Mouse (Mus musculus) adrenal gland, postnatal 10 days (tissue): ENCODE measurements around the gene Hist1h4i. TPM values are rescaled to one million over a fixed set of nuclear protein-coding genes. Genes with fewer than 3 reads are reported as not detected.
"Not testable (repeated sequence)": the region's sequence is repeated elsewhere in the genome, so short reads cannot be mapped to it uniquely, and the experiment has no call there.

ENCODE experiments used
- DNase-seq: peaks from one replicate; pipeline ENCODE4 v3.0.0; 2021; ENCODE audit warnings: mixed read lengths
- long read RNA-seq, 2 experiments: library from polyadenylated mRNA; stranded (forward); transcript quantifications; one replicate each; pipeline ENCODE4 v2.0.0; 2021
- total RNA-seq, 2 experiments: library from RNA; stranded (reverse); gene quantifications; 2 replicates each; pipeline ENCODE4 v1.2.3; 2021

Gene Hist1h4i
- total RNA-seq, result 100 to 1,000 TPM; 136 to 154 TPM
- long read RNA-seq, experiment 1, partial matches to known transcripts, result 0 of 1 reads
- long read RNA-seq, experiment 1, other reads (novel, unspliced or antisense), result 0 of 1 reads
- long read RNA-seq, experiment 2, partial matches to known transcripts, result 0 of 4 reads
- long read RNA-seq, experiment 2, other reads (novel, unspliced or antisense), result 0 of 4 reads

DNA sequence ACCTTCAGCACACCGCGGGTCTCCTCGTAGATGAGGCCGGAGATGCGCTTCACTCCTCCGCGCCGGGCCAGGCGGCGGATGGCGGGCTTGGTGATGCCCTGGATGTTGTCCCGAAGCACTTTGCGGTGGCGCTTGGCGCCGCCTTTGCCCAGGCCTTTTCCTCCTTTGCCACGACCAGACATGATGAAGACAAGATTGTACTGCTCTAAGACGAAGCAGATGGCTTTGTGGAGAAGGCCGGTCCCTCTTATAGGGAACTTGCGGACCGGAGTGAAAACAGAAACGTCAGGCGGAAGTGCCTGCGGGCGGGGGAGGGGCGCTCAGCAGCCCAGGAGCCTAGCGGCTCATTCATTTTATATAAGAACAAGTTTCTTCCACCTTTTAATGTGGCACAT lies at the start of gene Hist1h4i:
Hist1h4i (minus strand) TSS at position 221 of the 395 bp plus-strand sequence.
- peak; percentile 98 for DNase-seq

DNA sequence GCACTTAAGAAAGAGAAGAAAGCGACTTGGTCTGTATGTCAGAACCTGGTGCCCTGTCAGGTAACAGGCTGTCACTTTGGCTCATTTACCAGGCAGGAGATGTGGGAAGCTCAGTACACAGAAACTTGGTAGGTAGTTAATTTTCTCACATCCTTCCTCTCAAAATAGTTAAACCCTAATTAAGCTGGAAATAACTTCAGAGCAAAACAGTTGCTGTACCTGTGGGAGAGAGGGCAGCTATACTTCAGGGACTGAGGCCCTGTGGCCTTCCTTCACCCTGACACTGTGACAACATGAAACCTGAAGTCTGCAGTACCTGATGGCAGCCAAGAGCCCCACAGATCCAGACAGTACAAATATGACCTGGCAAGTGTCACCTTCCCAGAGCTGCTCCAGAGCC lies 43.0 kb upstream of the Hist1h4i start, which contains the start of gene Vmn1r188:
Vmn1r188 (plus strand) TSS at position 301 of the 400 bp plus-strand sequence.
- not testable (repeated sequence) for DNase-seq

DNA sequence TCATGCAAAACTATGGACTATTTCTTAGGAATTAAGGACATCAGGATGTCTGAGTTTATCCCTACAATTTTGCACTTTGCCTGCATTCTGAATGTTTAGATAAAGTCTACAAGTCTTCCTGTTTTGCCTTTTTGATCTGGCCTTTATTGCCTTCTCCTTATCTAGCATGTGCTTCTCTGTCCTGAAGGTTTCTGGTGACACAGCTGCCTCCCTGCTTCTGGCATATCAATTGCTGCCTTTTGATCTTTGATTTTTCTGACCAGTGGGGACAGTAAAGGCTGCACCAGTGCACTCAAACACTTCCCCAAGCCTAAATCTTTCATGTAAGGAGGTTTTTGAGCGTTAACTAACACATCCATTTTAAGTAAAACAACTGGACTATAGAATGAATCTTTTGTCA lies 22.3 kb upstream of the Hist1h4i start:
- no peak for DNase-seq

DNA sequence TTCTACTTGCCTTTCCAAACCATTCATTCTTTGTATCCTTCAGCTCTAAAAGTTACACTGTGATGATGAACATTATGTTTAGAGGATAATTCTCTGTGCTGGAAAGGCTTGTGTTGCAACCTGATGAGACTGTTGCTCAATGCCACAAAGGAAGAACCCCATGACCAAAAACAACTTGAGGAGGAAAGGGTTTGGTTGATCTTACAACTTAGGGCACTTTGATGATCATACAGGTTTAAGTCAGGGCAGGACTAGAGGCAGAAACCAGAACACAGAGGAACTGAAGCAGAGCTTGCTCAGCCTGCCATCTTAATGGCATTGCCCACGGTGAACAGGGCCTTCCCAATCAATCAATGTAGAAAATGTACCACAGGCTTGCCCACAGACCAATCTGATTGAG lies 20.3 kb upstream of the Hist1h4i start:
- no peak for DNase-seq

DNA sequence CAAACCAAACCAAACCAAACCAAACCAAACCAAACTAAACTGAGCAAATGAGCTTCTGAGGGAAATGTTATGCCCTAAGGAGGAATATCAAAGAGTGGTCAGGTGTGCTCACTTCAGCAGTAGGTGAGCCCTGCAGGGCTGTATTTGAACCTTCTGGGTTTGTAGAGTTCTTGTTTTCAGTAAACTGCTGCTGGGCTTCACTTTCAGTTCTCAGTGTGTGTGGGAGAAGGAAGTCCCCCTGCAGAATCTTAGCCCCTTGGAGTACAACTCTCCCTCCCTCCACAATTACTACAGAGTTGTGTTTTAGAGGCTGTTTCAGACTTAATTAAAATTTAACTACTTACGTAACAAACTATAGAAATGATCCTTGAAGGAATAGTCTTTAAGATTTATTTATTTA lies 12.6 kb upstream of the Hist1h4i start:
- DNase-seq, result no peak

DNA sequence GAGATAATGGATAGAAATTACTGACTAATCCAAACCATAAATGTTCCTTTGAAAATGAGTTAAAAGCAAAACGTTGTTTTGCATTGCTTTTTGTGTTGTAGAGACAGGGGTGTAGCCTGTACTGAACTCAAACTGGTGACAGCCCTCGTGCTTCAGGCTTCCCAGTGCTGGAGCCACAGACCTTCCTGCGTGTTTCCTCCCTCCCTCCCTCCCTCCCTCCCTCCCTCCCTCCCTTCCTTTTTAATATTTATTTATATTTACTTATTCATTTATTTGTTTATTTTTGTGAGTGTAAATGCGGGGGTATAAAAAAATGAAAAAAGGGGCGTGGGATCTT lies 10.3 kb upstream of the Hist1h4i start:
- no peak for DNase-seq

DNA sequence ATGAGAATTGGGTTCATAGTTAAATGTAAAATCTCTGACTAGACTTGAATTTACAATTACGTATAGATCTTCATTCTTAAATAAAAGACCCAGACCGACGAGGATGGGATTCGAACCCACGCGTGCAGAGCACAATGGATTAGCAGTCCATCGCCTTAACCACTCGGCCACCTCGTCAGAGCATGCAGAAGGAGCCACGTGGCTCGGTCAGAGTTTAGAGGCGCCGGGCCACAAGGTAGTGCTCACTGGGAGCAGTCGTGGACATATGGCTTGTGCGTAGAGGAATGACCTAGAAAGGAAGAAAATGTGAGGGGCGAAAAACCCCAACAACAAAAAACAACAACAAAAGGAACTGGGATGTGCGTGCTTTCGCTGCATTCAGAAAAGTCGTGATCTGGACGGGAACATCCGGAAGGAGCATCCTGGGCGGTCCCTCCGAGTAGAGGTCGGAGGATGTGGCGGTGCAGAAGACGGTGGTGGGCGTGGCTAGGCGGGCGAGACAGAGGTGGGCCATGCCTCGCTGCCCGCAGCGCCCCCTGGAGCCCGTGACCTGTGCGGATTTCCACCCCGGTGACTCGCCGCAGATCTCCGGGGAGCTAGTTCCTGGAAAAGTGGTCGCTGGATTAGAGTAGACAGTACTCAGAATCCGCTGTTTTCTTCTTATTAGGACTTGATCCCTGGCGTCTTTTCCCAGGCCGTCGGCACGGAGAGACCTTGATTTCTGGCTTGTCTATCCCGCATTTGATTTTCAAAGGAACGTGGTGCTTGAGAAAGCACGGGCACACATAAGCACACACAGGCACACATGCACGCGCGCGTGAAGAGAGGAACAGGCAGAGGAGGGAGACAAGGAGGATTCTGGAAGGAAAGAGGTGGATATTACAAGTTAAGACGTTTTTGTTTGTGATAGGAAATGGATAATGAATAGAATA lies 9.7 kb upstream of the Hist1h4i start:
- DNase-seq, result peak; percentile 94

DNA sequence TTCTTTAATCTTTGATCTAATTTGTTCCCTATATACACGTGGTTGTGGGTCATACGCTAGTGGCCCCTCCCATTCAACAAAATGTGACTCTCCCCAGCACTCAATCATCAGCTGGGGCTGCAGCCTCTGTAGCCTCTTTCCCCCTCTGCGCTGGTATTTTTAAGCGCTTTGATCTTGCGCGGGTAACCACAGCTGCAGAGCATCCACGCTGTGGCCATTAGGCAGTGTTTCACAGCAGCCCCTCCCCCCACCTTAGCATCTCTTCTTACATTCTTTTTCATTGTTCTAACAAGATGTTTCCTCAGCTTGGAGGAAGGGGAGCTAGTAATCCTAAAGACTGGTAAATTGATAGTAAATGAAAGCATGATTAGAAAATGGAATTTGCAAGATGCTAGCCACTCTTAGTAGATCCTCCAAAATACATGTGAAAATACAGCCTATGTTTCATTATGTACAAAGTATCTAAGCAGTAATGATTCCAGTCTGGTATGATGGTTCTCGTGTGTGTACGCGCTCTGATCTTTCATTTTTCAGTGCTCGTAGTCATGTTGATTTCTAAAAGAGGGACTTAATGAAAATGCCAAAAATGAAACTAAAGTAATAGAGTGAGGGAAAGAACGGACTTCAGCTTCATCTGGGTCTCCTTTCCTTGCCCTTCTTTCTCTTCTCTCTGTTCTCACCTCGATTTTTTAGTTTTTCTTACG lies 8.7 kb upstream of the Hist1h4i start:
- peak; percentile 50 for DNase-seq

DNA sequence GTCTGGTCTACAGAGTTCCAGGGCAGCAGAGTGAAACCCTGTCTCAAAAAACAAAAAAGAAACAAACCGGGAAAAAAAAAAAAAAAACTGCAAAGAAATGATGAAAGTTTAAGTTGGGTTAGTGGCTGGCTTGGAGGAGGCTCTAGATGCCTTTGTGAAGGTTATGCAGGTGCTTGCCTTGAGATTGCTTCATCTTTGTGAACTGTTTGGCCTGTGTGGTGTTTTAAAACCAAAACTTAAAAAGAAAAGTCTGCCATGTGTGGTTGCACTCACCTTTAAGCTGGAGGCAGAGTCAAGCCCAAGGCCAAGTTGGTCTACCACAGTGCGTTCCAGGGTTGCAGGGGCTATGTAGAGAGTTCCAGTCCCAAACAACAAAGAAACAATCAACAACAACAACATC lies 7.9 kb upstream of the Hist1h4i start:
- no peak for DNase-seq

DNA sequence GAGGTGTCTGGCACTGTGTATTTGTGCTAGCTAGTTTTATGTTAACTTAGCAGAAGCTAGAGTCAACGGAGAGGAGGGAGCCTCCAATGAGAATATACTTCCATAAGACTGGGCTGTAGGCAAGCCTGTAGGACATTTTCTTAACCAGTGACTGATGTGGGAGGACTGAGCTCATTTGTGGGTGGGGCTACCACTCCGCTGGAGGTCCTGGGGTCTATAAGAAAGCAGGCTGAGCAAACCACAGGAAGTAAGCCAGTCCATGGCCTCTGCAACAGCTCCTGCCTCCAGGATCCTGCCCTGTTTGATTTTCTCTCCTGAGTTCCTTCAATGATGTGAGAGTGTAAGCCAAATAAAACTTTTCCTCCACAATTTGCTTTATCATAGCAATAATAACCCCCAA lies 4.1 kb upstream of the Hist1h4i start:
- no peak for DNase-seq

DNA sequence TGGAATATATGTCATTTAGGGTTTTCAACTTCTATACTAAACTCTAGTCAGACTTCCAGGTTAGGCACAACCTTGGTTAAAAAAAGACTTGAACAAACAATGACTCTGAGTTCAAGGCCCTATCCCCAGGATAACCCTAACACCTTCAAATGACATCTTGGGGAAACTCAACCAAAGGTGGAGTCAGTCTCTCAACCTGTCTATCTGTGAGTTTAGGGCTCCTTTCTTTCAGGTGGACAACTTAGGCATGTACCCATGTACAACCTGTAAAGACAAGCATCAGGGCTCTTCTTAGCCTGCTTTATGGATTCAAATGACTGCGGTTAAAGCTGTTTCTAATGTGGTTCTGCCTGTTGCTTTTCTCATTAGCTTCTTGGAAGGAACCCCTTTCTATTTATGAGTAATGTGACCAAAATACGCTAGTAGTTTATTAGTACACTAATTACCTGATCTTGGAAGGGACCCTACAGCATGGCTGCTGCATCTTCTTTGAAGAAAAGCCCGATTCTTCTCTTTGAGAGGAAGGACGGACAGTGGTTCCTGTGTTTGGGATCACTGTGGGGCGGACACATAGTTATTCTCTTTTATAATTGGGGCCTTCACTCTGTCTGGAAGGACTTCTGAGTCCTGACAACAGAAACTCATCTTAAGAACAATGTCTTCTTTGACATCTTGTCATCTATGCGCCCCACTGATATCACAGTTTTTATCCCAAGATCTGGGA lies 3.4 kb upstream of the Hist1h4i start:
- no peak for DNase-seq

DNA sequence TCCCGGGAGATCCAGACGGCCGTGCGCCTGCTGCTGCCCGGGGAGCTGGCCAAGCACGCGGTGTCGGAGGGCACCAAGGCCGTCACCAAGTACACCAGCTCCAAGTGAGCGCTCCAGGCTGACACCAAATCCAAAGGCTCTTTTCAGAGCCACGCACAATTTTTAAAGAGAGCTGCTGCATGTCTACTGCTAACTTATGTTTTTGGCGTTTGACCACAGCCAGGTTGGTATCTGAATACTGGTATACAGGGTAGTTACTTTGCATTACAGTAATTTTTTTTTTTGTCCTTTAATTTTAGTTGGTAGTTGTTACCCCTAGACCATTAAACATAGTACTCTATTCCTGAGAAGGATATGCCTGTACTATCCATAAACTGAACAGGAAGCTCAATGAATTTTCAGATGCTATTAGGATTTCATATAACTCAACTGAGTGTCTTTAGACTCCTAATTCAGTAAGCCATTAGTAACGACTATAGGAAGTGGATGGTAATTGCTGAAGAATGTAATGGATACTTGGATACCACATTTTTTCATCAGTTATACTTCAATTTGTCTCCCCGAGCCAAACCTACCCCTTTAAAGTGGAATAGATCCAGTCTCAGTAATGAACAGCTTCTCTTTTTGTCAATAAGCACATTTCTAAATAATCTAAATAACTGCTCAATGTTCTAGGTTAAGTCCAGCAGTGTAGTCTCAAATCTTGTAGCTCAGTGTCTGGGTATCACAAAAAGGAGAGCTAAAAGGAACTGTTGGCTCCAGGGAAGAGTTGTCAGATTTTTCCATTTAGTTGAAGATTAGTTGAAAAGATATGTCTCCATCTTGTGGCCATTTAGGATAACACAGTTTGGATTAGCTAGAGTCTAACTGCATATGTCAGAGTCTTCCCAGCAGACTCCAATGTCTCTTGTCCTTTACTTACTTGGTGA lies 2.6 kb upstream of the Hist1h4i start:
- no peak for DNase-seq

DNA sequence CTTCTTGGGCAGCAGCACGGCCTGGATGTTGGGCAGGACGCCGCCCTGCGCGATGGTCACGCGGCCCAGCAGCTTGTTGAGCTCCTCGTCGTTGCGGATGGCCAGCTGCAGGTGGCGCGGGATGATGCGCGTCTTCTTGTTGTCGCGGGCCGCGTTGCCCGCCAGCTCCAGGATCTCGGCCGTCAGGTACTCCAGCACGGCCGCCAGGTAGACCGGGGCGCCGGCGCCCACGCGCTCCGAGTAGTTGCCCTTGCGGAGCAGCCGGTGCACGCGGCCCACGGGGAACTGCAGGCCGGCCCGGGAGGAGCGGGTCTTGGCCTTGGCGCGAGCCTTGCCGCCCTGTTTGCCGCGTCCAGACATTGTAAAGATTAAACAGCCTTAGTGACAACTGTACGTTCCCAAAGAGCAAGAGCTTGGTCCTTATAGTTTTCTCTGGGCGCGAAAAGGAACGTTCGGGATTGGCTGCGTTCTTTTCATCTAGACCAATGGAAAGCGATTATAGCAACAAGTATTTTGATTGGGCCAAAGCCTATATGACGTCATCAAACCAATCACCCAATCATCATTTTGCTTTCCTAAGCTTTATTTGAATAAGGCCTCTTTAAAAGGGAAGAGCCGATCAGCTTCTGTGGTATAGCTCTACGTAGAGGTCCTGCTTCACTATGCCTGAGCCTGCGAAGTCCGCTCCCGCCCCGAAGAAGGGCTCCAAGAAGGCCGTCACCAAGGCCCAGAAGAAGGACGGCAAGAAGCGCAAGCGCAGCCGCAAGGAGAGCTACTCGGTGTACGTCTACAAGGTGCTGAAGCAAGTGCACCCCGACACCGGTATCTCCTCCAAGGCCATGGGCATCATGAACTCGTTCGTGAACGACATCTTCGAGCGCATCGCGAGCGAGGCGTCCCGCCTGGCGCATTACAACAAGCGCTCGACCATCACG lies 1.7 kb upstream of the Hist1h4i start, which contains the start of the genes Hist1h2ag and Hist1h2bj:
Hist1h2ag (minus strand) TSS at position 377 of the 935 bp plus-strand sequence.
Hist1h2bj (plus strand) TSS at position 647 of the 935 bp plus-strand sequence.
- DNase-seq, result peak; percentile 84

DNA sequence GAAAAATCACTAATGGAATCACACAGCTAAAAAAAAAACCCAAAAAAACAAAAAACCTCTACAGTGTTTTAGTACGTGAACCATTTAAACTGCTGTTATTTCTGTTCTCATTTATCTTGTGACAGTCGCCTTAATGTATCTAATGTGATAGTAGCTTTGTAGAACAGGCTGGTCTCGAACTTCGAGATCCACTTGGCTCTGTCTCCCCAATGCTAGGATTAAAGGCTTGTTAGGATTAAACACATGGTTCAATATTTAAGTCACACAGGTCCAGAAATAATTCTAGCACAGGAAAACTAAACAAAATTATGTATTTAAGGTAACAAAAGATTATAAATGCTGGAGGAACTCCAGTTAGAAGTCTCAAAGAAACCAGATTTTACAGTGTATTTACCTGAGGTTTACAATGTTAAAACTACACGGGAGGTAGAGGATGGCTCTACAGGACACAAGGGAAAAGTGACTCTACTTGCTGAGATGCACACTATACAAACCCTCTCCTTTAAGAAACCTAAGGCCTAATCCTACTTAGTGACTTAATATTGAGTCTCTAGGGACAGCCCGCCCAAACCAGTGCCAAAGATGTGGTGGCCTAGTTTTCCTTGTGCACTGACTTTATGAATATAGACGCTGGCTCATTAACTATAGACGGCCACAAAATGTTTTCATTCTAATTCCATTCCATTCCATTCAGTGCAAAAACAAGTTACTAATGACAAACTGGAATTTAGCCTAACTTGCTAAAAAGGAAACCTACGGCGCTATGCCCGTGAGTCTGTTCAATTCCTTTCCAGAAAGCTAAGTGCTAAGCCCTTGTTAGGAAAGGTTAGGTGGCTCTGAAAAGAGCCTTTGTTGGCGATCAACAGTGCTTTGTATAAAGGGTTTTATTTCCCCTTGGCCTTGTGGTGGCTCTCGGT lies 747 bp upstream of the Hist1h4i start:
- DNase-seq, result no peak

DNA sequence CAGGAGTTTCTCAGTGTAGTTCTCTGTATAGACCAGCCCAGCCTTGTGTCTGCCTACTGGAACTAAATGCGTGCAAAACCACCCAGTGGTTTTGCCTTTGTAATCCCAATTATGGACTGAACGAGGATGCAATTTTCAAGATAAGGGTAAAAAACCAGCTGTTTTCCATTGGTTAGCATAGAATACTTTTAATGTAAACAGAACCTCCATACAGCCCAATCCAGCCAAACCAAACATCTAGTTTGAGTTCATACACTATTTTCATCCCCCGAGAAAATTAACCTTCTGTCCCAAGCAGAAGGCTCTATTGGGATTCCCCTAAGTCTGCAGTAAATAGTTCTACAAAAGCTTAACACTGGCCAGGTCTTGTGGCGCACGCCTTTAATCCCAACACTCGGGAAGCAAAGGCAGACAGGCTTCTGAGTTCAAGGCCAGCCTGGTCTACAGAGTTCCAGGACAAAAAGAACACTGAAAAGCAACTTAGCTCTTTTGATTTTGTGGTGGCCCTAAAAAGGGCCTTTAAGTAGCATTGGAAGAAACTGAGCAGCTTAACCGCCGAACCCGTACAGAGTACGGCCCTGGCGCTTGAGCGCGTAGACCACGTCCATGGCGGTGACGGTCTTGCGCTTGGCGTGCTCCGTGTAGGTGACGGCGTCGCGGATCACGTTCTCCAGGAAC lies 559 bp downstream of the Hist1h4i start:
- DNase-seq, result no peak

DNA sequence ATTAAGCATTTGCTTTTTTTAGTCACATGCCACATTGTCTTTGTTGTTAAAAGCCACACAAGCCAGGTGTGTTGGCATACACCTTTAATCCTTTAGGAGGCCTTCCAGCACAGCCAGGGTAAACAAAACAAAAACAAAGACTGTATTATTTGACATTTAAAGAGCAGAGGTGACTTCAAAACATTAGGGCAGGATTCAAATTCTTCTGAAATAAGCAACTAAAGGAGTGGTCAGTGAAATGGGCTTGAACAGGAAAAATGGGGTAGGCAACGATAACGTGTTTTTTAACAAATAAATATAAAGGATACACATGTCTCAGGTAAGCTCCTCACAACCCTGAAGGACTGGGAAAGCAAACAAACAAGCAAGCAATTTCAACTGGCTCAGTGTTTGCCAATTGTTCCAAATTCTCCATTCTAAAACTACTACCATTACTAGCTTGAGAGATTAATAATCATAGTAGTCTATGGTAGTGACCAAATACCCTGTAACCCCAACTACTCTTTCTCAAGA lies 1.2 kb downstream of the Hist1h4i start:
- no peak for DNase-seq

DNA sequence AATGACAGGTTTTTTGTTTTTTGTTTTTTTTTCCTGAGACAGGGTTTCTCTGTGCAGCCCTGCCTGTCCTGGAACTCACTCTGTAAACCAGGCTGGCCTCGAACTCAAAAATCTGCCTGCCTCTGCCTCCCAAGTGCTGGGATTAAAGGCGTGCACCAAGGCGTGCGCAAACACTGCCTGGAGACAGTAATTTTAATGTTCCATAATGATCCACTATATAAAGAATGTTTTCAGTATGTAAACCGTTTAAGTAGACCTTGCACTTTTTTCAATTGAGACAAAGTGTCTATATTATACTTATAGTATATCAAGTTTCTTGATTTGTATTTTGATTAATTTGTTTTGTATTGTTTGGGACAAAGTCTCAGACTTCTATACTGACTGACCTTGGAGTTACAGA lies 1.8 kb downstream of the Hist1h4i start:
- no peak for DNase-seq

DNA sequence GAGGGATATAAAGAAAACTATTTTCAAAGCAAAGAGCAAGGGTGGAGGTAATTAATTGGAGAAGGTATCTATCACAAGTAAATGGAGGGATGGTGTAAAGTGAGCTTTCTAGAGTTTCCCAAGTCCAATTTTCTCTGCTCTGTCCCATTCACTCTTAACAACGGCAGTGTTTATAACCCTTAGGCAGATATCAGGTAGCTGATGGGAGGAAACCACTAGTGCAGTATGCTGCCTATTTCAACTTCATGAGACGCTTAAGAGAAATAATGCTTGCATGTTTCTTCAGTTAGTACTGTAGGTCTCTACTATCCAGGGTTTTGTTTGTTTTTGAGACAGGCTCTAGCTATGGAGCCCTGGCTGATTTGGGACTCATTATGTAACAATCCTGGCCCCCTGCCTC lies 3.7 kb downstream of the Hist1h4i start:
- no peak for DNase-seq
